Mouse (Mus musculus): ENCODE results near the gene Park7.
"Not testable (repeated sequence)": the region's sequence is repeated elsewhere in the genome, so short reads cannot be mapped to it uniquely, and the experiment has no call there.

Gene Park7

DNA sequence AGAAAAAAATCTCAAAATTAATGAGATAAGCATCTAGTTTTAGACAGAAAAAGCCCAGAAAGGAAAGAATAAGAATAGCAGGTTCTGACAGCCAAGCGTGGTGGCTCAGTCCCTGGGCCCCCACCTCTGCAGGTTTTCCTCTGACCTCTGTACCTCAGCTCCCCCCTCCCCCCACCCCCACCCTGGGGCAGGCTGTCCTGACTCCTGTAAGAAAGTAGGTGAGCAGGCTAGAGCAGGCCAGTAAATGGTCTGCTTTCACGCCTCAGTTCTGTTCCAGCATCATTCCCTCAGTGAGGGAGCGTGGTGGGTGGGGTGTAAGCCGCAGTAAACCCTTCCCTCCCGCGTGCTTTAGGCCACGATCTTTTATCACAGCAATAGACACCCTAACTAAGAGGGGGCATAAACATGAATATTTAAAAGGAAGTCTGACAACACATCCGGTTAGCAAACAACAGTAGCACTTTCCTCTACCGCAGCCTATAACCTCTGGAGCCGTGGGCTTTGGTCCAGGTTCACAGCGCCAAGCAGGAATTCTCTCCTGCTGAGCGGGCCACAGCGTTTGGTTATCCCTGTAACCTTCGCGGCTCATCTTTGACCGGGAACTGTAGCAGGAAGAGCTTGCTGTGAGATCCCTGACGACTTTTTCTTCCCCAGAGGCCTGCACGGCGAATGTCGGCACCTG lies 24.8 kb downstream of the Park7 start:
- in situ Hi-C loops (cut with MboI; ENCODE audit: low pct_unique_long_range_greater_than_20kb in 1 of 2, low sequenced_read_pairs in 2 of 2, unreplicated experiment in 1 of 2), result no loop called here

DNA sequence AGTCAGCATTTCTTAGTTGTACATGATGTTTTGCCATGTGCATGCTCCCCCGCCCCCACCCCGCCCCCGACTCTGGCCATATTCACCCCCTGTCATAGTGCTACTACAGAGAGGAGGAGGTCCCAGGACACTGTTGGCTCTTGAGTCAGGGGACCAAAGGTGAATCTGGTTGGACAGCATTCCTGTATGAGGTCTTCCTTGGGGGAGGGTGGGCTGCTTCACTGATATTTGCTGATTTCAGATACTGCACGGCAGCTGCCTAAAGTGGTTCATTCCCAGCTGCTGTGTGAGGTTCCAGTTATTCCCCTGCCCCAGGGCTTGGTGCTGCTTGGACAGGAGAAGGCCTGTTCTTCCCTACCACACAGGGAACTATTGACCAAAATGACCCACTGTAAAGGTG lies 25.7 kb downstream of the Park7 start:
- in situ Hi-C loops (cut with MboI; ENCODE audit: low pct_unique_long_range_greater_than_20kb in 1 of 2, low sequenced_read_pairs in 2 of 2, unreplicated experiment in 1 of 2), result no loop called here

DNA sequence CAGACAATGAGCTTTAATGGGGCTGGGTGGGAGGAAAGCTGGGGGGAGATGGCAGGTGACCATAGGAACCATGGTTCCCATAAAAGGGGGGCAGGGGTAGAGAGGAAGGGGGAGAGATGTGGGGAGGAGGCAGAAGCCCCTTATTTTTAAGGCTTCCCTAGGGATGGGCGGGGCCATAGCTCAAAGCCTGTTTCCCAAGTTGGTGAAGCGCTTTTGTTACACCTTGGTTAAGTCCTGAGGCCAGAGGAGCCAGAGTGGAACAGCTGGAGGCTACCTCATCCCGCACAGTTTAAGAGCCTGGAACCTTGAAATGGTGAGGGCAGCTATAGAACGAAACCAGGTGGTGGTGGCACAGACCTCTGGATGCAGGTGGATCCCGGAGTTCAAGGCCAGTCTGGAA lies 26.3 kb downstream of the Park7 start:
- in situ Hi-C loops (cut with MboI; ENCODE audit: low pct_unique_long_range_greater_than_20kb in 1 of 2, low sequenced_read_pairs in 2 of 2, unreplicated experiment in 1 of 2), result no loop called here

DNA sequence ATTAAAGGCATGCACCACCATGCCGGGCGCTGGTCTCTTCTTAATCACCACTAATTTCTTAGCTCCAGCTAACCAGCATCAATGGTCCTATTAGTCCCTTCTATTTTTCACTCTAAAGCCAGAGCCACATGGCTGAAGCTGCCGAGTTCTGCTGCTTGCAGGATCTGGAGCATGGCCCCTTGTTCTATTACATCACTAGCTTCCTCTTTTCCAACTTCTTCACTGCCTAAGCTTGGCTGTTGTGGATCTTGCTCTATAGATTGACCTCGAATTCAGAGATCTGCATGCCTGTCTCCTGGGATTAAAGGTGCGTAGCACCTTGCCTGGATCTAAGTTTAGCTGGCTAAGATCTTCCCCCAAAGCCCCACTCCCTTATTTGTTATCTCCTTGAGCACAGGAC lies 31.6 kb downstream of the Park7 start:
- in situ Hi-C loops (cut with MboI; ENCODE audit: low pct_unique_long_range_greater_than_20kb in 1 of 2, low sequenced_read_pairs in 2 of 2, unreplicated experiment in 1 of 2), result no loop called here

DNA sequence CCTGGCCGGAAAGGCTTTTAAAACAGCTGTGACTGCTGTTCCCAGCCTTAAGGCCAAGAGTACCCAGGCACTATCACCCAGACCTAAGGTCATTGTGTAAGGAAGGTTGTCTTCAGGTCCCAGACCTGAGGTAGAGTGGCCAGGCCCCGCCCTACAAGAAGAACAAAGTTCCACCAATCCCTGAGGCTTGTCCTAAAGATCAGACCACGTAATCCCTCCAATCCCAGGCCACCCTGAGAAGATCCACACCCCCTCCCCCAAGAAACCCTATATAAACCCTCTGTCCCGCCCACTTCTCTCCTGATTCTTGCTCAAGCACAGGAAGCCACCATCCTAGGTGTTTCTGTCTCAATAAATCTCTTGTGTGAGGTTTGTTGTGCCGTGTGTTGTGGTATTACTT lies 33.9 kb downstream of the Park7 start:
- in situ Hi-C loops (cut with MboI; ENCODE audit: low pct_unique_long_range_greater_than_20kb in 1 of 2, low sequenced_read_pairs in 2 of 2, unreplicated experiment in 1 of 2), result no loop called here

DNA sequence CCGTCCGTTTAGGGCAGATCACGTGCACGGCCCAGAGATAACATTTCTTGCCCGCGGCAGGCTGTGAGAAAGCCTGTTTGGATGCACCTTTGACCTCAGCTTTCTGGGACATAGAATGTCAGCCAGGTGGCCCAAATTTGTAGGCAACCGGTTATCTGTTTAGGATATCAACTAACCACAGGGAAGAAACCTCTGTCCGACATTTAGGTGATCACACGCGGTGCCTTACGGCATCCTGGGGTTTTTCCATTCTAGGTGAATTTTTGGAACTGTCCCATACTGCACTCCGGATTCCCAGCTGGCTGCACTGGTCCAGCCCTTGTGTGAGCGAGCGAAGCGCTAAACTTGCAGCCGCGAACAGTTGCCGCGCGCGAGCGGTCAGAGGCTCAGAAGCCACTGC lies 34.6 kb downstream of the Park7 start:
- in situ Hi-C loops (cut with MboI; ENCODE audit: low pct_unique_long_range_greater_than_20kb in 1 of 2, low sequenced_read_pairs in 2 of 2, unreplicated experiment in 1 of 2), result no loop called here

DNA sequence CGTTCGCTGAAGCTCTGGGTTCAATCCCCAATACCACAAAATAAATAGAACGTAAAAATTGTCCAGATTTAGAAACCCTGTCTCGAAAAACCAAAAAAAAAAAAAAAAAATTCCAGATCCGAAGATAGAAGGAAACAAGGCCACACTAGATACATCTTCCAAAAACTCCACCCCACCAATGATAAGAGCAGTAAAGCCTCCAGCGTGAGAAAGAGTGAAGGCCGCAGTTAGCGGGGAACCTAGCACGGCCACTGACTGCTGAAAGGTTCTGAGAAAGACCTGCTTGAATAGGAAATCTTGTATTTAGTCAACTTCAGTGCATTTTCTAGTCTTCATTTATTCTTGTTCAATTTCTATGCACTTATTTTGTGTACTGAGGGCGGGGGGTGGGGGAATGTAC lies 38.8 kb downstream of the Park7 start:
- in situ Hi-C loops (cut with MboI; ENCODE audit: low pct_unique_long_range_greater_than_20kb in 1 of 2, low sequenced_read_pairs in 2 of 2, unreplicated experiment in 1 of 2), result no loop called here

DNA sequence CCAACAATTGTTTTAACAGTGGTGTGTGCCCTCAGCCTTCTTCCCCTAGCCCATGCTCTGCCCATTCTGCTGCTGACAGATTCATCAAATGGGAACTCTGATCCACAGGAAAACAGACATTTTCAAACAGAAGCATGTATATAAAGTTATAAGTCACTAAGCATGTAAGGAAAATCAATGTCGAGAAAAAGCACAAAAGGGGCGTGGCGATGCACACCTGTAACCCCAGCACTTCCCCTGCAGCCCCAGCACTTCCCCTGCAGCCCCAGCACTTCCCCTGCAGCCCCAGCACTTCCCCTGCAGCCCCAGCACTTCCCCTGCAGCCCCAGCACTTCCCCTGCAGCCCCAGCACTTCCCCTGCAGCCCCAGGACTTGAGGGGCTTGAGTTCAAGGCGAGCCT lies 39.8 kb downstream of the Park7 start:
- in situ Hi-C loops (cut with MboI; ENCODE audit: low pct_unique_long_range_greater_than_20kb in 1 of 2, low sequenced_read_pairs in 2 of 2, unreplicated experiment in 1 of 2), result not testable (repeated sequence)

DNA sequence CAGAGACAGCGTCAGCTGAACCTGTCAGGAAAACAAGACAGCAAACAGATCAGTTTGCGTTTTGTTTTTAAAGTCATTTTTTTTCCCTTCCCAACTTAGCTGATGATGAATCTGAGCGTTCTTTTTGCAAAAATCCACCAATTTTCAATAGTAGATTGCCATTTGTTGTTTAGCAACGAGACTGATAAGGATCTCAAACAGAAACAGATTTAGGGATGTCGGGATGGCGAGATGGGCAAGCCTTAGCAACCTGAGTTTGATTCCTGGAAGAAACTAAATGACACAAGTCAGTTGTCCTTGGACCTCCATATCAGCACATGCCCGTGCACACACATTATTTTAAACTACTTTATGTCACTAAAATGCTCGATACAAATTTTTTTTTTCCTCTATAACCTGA lies 41.6 kb downstream of the Park7 start:
- in situ Hi-C loops (cut with MboI; ENCODE audit: low pct_unique_long_range_greater_than_20kb in 1 of 2, low sequenced_read_pairs in 2 of 2, unreplicated experiment in 1 of 2), result no loop called here

DNA sequence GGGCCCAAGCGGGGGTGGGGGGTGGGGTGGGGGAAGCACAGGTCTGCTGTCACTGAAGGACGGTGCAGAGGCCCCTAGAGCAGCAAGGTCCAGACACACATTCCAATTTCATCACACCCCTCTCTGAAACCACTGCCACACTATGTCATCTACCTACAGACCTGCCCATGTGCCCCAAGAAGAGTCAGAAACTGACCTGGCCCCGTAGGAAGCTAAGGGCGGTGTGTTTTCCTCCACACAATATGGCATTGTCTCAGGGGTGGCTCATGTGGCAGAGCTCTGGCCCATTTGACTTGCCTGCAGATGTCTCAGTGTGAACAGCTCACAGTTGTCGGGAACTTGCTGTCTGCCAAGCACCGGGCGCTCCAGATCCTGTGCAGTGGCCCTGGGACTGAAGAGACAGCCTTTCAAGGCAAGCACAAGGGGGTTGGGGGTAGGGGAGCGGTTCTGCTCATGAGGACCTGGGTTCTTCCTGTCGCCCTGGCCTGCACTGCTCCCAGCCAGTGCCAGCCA lies 42.0 kb downstream of the Park7 start:
- in situ Hi-C loops (cut with MboI; ENCODE audit: low pct_unique_long_range_greater_than_20kb in 1 of 2, low sequenced_read_pairs in 2 of 2, unreplicated experiment in 1 of 2), result no loop called here

DNA sequence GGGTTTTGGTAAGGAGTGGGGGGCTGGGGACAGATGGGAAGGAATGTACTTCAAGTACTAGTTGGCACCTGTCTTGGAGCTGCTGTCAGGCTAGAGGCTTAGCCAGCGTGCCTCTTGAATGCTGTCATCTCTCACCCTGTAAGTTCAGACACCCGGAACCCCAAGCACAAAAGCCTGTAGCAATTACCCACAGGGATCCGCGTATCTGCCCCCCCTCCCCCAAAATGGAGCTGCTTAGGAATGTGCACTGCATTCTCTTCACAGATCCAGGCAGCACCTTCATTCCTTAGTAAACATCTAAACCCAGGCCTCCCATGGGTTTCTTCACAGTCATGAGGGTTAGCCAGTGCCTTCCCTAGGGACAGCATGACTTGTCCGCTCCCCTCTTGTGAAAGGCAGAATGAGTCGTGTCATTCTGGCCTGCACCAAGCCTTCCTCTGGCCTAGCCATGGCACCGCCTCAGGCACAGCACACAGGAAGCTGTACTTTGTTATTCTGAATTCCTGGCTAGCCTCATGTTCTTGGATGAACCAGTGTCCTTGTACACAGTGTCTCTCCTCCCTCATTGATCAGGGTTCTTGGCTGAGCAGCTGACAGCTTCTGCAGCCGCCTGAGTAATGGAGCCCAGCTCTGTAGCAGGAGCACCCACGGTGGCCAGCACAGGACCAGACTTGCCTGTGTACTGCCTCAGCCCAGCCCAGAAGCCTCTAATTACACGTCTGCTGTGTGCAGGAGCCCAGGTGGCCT lies 42.7 kb downstream of the Park7 start:
- in situ Hi-C loops (cut with MboI; ENCODE audit: low pct_unique_long_range_greater_than_20kb in 1 of 2, low sequenced_read_pairs in 2 of 2, unreplicated experiment in 1 of 2), result no loop called here

DNA sequence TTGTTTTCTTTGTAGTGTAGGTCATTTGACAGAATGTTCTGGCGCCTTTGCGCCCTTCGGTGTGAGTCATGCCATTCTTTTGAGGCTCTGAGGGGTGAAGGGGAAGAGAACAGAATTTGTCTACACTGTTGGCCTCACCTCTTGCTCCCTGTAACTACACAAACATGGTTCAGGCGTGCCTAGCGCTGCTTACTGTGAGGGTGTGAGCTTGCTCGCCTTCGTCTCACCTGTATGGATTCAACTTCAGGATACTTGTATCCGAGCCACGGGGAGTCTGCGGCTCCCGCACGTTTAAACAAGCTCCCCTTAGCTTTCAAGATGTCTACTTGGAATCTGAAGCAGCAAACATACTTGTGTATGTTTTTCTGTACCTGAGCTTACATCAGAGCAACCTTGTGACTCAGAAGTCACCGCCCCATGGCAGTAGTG lies 43.3 kb downstream of the Park7 start:
- in situ Hi-C loops (cut with MboI; ENCODE audit: low pct_unique_long_range_greater_than_20kb in 1 of 2, low sequenced_read_pairs in 2 of 2, unreplicated experiment in 1 of 2), result no loop called here

DNA sequence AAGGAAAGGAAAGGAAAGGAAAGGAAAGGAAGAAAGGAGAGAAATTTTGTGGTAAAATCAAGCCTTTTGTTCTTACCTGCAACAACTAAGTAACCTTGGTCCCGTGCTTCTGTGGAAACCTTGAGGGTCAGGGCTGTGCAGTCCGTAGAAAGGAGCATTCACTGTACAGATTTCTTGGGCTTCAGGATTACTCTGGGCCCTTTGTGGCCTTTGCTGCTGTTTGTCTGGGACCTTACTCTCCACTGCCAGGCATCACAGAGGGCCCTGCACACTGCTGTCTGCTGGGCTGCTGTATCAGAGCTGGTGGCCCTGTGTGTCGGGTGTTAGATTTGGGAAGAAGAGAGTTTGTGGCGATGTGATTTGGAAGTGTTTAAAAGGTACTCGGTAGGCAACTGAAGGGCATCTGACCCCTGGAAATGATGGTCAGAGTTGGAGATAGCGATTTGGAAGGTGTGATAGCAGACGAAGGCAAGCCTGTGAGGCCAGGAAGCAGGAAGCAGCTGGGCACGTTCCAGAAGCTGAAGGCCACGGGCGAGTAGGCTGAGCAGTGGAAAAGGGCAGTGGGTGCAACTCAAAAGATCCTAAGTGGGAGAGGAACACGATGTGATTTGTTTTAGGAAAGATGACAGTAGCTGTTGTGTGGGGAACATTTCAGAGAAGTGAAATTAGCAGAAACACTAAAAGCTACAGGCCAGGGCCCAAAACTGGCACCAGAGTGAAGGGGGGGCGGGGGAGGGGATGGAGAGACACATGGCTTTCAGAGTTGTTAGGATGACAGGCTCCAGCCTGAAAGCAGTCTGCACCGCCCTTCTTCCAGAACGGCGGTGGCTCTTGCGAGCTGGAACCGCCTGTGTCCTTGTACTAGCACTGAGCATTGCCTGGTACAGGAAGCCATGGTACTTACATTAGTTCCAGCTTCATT lies 44.7 kb downstream of the Park7 start:
- in situ Hi-C loops (cut with MboI; ENCODE audit: low pct_unique_long_range_greater_than_20kb in 1 of 2, low sequenced_read_pairs in 2 of 2, unreplicated experiment in 1 of 2), result loop anchor here in 1 of 2 experiments (10.0 kb wide), 1 partner anchor 215 kb away; the partner anchor contains the start of gene Slc45a1

DNA sequence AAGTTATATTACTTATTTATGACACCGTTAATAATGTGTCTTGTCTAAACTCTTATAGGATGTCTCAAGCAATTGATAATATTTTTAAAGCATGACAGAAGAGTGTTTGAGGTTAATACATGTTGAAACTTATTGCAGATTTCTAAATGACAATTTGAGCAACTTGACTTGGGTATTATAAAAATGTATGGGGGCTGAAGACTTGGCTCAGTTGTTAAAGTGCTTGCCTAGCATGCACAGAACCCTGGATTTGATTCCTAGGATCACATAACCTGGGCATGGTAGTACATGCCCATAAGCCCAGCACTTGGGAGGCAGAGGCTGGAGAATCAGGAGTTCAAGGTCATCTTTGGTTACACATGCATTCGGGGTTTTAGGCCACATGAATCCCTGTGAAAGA lies 45.4 kb downstream of the Park7 start:
- in situ Hi-C loops (cut with MboI; ENCODE audit: low pct_unique_long_range_greater_than_20kb in 1 of 2, low sequenced_read_pairs in 2 of 2, unreplicated experiment in 1 of 2), result loop anchor here in 1 of 2 experiments (10.0 kb wide), 1 partner anchor 214 kb away; the partner anchor contains the start of gene Slc45a1

DNA sequence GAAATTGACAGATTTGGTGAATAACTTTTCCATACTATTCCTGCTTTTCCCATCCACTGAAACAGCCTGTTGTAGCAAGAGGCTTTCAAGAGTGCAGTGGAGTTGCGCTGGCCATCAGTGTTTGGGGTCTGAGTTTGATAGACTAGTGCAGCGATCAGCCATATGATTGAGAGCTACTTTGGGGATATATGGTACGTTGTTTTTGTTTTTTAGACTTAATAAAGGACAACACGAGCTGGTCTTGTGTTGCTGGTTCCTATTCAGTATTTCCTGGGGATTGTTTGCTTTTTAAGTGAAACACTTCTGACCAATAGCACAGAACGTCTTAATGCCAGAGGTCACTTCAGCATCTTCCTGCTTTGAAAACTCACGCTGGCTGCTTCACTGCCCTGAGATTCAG lies 46.1 kb downstream of the Park7 start:
- in situ Hi-C loops (cut with MboI; ENCODE audit: low pct_unique_long_range_greater_than_20kb in 1 of 2, low sequenced_read_pairs in 2 of 2, unreplicated experiment in 1 of 2), result loop anchor here in 1 of 2 experiments (10.0 kb wide), 1 partner anchor 213 kb away; the partner anchor contains the start of gene Slc45a1

DNA sequence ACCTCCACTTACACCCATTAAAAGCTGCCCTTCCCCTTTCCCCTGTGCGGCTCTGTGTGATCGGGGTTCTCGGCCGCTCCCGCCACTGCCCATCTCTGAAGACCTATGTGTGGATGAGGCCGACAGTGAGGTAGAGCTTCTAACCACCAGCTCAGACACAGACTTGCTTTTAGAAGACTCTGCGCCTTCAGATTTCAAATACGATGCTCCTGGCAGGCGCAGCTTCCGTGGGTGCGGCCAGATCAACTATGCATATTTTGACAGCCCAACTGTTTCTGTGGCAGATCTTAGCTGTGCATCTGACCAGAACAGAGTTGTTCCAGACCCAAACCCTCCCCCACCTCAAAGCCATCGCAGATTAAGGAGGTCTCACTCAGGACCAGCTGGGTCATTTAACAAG lies 47.7 kb downstream of the Park7 start:
- in situ Hi-C loops (cut with MboI; ENCODE audit: low pct_unique_long_range_greater_than_20kb in 1 of 2, low sequenced_read_pairs in 2 of 2, unreplicated experiment in 1 of 2), result loop anchor here in 1 of 2 experiments (10.0 kb wide), 1 partner anchor 212 kb away; the partner anchor contains the start of gene Slc45a1

DNA sequence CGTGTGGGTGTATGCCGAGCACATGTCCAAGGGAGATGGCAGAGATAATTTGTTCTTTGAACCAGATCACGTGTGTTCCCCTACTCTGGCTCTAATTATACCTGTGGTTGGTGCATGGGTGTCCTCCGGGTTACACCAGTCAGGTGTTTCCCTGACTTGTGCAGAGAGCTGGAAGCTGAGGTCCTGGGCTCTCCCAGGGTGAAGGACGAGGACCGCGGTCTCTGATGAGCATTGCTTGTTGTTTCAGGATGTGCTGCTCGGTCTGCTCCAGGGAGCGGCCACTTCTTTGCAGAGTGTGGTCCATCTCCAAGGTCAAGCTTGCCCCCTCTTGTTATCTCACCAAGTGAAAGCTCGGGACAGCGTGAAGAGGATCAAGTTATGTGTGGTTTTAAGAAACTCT lies 48.2 kb downstream of the Park7 start:
- in situ Hi-C loops (cut with MboI; ENCODE audit: low pct_unique_long_range_greater_than_20kb in 1 of 2, low sequenced_read_pairs in 2 of 2, unreplicated experiment in 1 of 2), result loop anchor here in 1 of 2 experiments (10.0 kb wide), 1 partner anchor 211 kb away; the partner anchor contains the start of gene Slc45a1

DNA sequence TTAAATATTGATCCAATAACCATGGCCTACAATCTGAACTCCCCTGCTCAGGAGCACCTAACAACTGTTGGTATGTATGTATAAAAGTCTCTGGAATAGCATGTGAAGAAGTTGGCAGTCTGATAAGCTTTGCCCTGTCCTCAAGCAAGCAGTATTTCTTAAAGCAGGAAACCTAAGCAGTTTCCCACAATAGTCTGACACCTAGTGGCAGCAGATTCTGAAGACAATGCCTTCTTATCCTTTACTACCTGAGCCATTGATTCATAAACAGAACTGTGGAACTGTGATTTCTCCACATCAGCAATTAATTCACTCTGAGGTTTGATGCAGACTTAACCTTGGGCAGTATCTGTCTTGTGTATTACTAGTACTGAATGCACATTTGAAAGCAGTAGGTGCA lies 48.9 kb downstream of the Park7 start:
- in situ Hi-C loops (cut with MboI; ENCODE audit: low pct_unique_long_range_greater_than_20kb in 1 of 2, low sequenced_read_pairs in 2 of 2, unreplicated experiment in 1 of 2), result loop anchor here in 1 of 2 experiments (10.0 kb wide), 1 partner anchor 211 kb away; the partner anchor contains the start of gene Slc45a1

Data from mouse embryonic stem cell (cell line).